21 mouse cellular contexts compared by ENCODE assay signal in genomic region chr3:69690939-69691338, GRCm38 (mm10).
"Had no signal": no experiment of that assay in that cellular context is flagged by ENCODE, and none has a peak within 500 bp of the region (broad histone marks: within the 10 kb centered on the region; RNA-seq: fewer than 3 reads in every experiment).

No protein-coding gene starts in this region.

- ATAC-seq: forebrain, embryonic 13.5 days; forebrain, embryonic 14.5 days; forebrain, embryonic 15.5 days; forebrain, embryonic 16.5 days; forebrain, postnatal 0 days had no signal

- DNase-seq: cerebellum, adult 2 months; cerebellum, adult 8-10 months; cerebellum, adult 9-10 months; cerebellum, adult 9-11 months; cerebellum, postnatal 10 days; cerebellum, postnatal 14 days; cerebellum, postnatal 25 days; cerebellum, postnatal 36 days; embryo, embryonic 11 days; forebrain, postnatal 0 days; gastrocnemius, adult 2 months; gastrocnemius, postnatal 10 days; gastrocnemius, postnatal 14 days; gastrocnemius, postnatal 25 days; gastrocnemius, postnatal 36 days; heart, adult 18-20 months; heart, adult 2 months had no signal
